Mouse (Mus musculus) spleen, postnatal 10 days (tissue): ENCODE measurements around the gene Cmtm8.
A peak's percentile ranks its signal among the peaks of the same experiment; 100 is the strongest.

Experiments used
- DNase-seq, 2 experiments: peaks; one replicate each; pipeline ENCODE4 v3.0.0; 2021 to 2022; ENCODE audit warnings: low spot score in 2 of 2

Gene Cmtm8

GRCm38 (mm10) chr9:114821548-114822289 is 22.2 kb downstream of the Cmtm8 start:
- no peak for DNase-seq

DNA sequence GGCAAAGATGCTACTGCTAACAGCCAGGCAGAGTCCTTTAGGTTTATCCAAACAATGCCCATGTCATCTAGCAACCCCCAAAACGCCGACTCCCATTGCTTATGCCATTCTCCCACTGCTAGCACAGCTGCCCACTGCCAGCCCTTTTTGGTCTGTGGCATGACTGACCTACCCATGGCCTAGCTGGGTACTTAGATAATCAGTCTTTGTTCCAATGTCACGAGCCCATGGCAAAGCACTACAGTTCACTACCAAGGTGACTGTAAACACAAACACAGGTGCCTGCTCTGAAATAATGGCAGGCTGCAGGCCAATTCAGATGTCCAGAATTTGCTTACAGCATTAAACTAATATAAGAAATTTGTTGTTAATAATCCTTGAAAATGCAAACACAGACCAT is 25.0 kb downstream of the Cmtm8 start:
- DNase-seq = no peak

DNA sequence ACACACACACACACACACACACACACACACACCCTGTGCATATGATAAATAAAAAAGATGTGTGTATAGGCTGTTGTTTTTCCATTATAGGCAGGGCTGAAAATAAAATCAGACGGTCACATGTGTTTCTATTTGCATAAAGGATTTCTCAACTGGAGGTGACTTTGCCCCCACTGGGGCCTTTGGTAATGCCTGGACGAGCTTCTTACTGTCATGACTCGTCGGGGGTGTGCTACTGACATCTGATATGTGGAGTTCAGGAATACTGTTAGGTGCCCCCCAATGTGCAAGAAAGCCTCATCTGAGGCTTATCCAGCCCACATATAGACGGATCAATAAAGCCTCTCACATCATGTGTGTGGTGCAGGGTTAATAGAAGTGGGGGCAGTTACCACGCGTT is 26.9 kb downstream of the Cmtm8 start:
- no peak for DNase-seq

DNA sequence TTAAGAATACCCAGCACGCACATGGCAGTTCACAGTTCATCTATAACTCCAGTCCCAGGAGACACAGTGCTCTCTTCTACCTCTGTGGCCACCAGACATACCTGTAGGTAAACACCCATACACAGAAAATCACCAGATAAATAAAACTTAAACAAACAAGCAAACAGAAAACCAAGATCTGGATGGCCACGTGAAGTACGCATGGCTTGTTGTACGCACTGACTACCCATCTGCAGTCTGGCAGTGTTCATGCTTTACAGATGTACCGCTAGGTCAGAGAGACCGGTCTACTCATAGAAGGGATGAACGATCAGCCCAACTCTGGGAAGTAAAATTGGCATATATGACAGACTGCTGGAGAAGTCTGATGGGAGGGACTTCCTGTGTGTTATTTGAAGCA is 27.8 kb downstream of the Cmtm8 start:
- no peak for DNase-seq

GRCm38 (mm10) chr9:114815315-114815714 is 28.6 kb downstream of the Cmtm8 start:
- DNase-seq = peak; percentile 29 to 52

DNA sequence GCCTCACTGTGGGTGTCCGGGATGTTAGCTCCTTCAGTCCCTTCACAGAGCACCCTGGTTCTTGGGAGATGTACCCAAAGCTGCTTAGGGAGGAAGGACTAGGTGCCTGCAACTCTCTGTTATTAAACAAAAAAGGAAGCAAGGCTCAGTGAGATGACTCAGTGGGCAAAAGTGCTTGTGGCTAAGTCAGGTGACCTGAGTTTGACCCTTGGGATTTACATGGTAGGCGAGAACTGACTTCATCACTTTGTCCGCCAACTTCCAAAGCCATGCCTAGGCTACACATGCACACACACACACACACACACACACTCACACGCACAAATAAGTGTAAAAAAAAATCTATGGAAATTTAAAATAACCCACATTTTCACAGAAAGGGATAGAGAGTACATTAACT is 32.0 kb downstream of the Cmtm8 start:
- no peak for DNase-seq

DNA sequence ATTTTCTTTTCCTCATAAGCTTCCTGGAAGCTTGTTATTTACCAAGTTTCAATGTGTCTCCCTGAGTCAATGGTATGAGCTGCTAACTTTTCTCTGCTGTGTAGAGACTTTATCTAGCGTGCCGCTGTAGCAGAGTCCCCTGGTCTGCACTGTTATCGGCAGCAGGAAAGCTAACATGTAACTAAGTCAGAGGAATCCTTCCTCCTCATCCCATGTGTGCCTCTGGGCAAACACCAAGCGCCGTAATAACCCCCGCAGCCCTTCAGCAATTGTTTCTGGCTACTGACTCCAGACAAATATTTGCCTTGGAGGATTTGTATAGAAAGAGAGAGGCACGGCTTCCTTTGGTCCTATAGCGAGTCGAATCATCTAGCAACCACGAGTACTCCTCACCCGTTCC is 33.1 kb downstream of the Cmtm8 start:
- DNase-seq = no peak

GRCm38 (mm10) chr9:114808671-114809070 is 35.3 kb downstream of the Cmtm8 start:
- no peak for DNase-seq

GRCm38 (mm10) chr9:114807261-114807660 is 36.7 kb downstream of the Cmtm8 start:
- no peak for DNase-seq

DNA sequence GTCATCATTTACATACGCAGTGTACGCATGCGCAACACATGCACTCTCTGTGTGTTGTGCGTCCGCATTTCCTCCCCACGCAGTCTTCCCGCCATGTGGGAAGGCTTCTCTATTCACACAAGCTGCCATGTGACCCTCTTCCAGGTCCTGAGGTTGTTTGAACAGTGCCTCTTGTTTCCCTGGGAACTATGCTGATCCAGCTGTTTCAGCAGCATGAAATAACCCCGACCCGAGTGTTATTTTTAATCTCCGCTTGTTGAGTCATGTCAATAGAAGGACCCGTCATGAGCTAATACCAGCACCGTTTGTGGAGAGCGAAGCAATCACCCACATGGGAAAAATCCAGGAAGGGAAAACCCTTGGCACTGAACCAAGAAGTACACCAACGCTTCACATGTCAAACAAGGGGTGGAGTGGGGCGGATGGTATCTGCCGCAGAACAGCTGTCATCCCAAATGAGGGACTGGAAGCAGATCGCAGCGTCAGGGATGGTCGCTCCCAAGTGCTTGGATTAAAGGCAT is 38.7 kb downstream of the Cmtm8 start:
- DNase-seq = no peak

DNA sequence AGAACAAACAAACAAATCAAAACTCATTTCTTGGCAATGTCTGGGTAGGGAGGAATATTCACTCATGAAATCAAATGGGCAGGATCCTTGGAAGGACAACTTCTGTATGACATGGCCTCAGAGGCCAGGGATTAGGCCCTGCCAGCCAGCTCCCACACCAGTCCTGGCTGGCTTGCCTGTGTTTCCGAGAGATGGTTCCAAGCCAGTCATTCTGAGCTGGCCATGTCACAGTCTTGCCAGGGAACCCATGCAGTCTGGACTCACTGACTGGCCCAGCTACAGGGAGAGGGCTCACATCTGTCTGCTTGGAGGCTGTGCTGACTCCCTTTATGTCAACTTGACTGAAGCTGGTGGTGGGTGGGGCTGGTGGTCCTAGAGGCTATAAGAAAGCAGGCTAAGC is 41.8 kb downstream of the Cmtm8 start:
- DNase-seq = no peak

DNA sequence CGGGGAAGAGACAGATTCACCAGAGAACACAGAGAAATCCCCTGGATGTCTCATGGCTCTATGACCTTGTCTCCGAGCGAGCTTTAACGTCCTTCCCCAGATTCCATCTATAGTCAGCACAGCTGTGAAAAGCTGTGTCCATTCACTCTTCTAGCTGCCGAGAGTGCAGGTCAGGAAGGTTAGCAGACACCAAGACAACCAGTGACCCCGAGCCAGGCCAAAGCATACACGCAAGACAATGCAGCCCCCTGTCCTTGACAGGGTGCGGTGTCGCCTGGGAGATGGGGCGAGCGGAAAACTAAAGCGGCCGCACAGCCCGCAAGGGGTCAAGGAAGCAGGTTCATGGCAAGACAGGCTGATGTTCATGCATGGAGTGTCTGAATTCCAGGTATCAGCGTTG is 42.7 kb downstream of the Cmtm8 start:
- DNase-seq = no peak

- no peak for DNase-seq
These were observed 44.4 kb downstream of the Cmtm8 start for GRCm38 (mm10) chr9:114799498-114800107.

- DNase-seq = no peak
These were observed 45.1 kb downstream of the Cmtm8 start for GRCm38 (mm10) chr9:114798845-114799244.

- peak; percentile 57 to 82 for DNase-seq
These were observed 46.5 kb downstream of the Cmtm8 start for GRCm38 (mm10) chr9:114797329-114798004.

GRCm38 (mm10) chr9:114796473-114797050 is 47.4 kb downstream of the Cmtm8 start:
- no peak for DNase-seq

- no peak for DNase-seq
These were observed 49.5 kb downstream of the Cmtm8 start for GRCm38 (mm10) chr9:114794491-114794890.

GRCm38 (mm10) chr9:114793764-114794295 is 50.1 kb downstream of the Cmtm8 start:
- DNase-seq = no peak

DNA sequence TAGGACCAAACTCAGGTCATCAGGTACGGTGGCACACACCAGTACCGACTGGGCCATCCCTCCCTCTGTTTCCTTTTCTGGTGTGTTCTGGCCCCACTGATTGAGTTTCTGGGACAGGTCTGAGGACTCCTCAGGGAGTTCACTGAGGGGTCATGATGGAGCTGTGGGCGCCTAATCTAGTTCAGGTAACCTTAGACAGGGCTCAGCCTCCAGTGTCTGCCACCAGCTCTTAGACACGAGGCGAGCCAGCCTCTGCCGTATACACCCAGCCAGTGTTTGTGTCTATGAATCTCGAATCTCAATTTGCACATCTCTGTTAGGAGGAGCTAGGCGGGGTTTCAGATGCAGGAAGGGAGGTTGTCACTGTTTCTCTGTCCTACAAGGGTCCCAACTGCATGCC is 54.0 kb downstream of the Cmtm8 start:
- no peak for DNase-seq

- no peak for DNase-seq
These were observed 54.4 kb downstream of the Cmtm8 start for GRCm38 (mm10) chr9:114789557-114789956.

DNA sequence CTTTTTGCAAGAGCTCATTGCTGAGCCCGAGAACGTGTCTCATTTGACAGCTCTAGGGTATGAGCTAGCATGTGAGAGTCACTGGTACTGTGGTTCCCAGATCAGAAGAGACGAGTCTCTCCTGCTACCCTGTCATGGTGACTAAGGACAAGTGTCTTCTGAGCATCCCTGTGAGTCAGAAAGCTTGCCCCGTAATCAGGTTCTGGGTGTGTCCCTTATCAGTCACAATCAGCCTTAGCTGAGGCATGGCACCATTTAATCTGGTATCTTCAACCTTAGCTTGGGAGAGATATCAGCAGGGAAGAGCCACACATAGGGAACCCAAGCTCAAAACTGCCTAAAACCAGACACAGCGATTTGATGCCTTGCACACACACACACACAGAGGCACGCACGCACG is 55.3 kb downstream of the Cmtm8 start:
- DNase-seq = no peak

DNA sequence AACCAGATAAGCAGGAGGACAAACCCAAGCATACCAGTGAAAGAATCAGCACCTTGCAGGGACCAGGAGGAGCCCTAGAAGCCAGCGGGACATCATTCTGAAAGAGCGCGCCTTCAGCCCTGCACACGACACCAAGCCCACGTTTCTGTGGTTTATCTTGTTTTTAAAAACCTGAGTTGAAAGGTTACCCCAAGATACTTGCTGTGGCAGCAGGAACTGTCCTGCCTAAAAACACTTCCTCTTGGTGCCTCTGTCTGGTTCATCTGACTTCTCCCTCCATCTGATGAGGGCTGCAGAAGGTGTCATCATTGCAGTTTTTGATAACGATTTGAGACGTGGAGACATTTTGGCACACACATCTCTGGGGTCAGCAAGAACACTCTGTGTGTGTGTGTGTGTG is 56.2 kb downstream of the Cmtm8 start:
- DNase-seq = peak in 1 of 2 experiments; percentile 38
